Mouse (Mus musculus) liver, postnatal 0 days (tissue): ENCODE measurements around the gene Gm14569.

Experiments
- CTCF ChIP-seq: sonication (generic); IDR thresholded peaks from 2 replicates; pipeline ENCODE4 v1.5.1; 2016; ENCODE audit warnings: antibody characterized with exemption, low read depth
- EP300 ChIP-seq: IDR thresholded peaks from 2 replicates; pipeline ENCODE4 v1.6.1; 2016; ENCODE audit warnings: antibody characterized with exemption, low read depth, mild to moderate bottlenecking

DNA sequence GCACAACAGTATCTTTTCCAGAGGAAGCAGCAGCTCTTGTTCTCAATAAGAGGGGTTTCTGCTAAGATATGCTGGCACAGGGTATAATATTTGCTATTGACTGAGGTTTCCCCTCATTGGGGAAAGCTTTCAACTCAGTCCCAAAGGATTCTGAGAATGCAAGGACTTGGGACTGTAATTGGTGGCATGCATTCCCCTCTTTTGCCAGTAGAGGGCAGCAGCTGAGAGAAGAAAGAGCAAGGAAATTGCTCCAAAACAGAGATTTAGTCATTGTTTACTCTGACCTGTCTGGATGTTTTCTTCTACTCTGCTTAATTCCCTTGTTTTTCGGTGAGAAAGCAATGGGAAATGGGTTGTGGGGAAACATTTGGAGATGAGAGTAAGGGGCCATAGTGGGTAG, 35.6 kb downstream of the Gm14569 start:
- peak; percentile 70 for TF ChIP-seq CTCF
- TF ChIP-seq EP300: no peak
